In the genomic region with DNA sequence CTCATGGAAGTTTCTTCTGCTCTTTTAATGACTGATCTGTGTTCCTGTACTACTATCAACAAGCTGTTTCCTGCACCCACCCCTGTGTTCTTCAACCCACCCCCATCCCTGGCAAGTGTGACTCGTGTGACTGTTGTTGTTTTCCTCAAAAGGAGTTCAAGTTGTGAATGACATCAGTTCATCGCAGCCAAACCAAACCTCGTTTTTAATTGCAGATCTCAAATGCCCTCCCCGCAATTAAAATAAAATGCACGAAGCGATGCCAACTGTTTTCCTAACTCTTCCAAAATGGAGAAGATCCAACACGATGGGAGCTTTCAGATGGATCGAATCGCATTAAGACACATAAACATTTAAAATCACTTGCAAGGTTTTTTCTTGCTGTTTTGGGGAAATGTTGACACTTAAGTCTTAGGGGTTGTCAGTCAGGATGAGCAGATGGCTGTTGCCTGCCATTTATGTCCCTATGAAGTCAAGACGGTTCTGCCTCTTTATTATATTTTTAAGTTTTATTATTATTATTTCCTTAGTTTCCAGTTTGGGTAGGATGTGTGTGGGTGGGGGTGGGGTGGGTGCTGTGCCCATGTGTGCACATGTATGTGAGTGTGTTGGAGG, we compare ENCODE assay signal across 26 mouse cellular contexts. TPM values are rescaled to one million over a fixed set of nuclear protein-coding genes. Genes with fewer than 3 reads are reported as not detected.
A peak's percentile ranks its signal among the peaks of the same experiment; 100 is the strongest.
DNase-seq lines count a peak whose midpoint lies in the region.
"Had no signal": no experiment of that assay in that cellular context is flagged by ENCODE, and none has a peak within 500 bp of the region (broad histone marks: within the 10 kb centered on the region; RNA-seq: fewer than 3 reads in every experiment).

No protein-coding gene starts in this region.

- WGBS in heart, embryonic 10.5 days, result 79% methylated on average over 10 of the region's 10 CpGs

- peak; percentile 47 for DNase-seq in heart, embryonic 10.5 days (ENCODE audit: low spot score)
- no peak for DNase-seq in heart, postnatal 10 days
- DNase-seq in lung, postnatal 36 days, result peak; percentile 5
- no peak for DNase-seq in lung, adult 18-20 months
- DNase-seq in layer of hippocampus, adult 8-10 months (ENCODE audit: low spot score in 2 of 2), result peak; percentile 4 to 7
- no peak for DNase-seq in left cerebral cortex, postnatal 4 days
- DNase-seq in testis, postnatal 14 days (ENCODE audit: low spot score), result no peak
- DNase-seq: adrenal gland, postnatal 14 days; cerebellum, adult 2 months; cerebellum, postnatal 14 days; gastrocnemius, postnatal 14 days; heart, postnatal 36 days; kidney, adult 2 months; kidney, postnatal 36 days; liver; right cerebral cortex, adult 18-20 months; spleen, adult 18-20 months had no signal

- no peaks in the 10 kb centered on the region for H3K4me1 ChIP-seq in heart, embryonic 10.5 days
- H3K4me1 ChIP-seq: heart, embryonic 15.5 days; hindbrain, embryonic 12.5 days; intestine, embryonic 15.5 days; midbrain, embryonic 10.5 days; midbrain, embryonic 15.5 days; neural tube, embryonic 15.5 days had no signal

- no peaks in the 10 kb centered on the region for H3K27me3 ChIP-seq in heart, embryonic 10.5 days (ENCODE audit: insufficient read depth, poor library complexity, severe bottlenecking)
- H3K27me3 ChIP-seq: heart, embryonic 15.5 days; hindbrain, embryonic 12.5 days; intestine, embryonic 15.5 days; midbrain, embryonic 15.5 days; neural tube, embryonic 15.5 days had no signal

- intact Hi-C loops in heart, postnatal 10 days (cut with DNase I), result no loop called here
- intact Hi-C loops in left cerebral cortex, postnatal 4 days (cut with DNase I), result no loop called here

- H3K36me3 ChIP-seq in heart, embryonic 10.5 days, result no peaks in the 10 kb centered on the region
- H3K36me3 ChIP-seq: heart, embryonic 15.5 days; hindbrain, embryonic 12.5 days; intestine, embryonic 15.5 days; midbrain, embryonic 10.5 days; midbrain, embryonic 15.5 days; neural tube, embryonic 15.5 days had no signal

- no peaks in the 10 kb centered on the region for H3K9me3 ChIP-seq in heart, embryonic 10.5 days
- H3K9me3 ChIP-seq: heart, embryonic 15.5 days; hindbrain, embryonic 12.5 days; intestine, embryonic 15.5 days; midbrain, embryonic 10.5 days; midbrain, embryonic 15.5 days; neural tube, embryonic 15.5 days had no signal

- H3K27ac ChIP-seq in heart, embryonic 10.5 days, result no peak overlapping the region
- H3K27ac ChIP-seq: heart, embryonic 15.5 days; hindbrain, embryonic 12.5 days; hindbrain, postnatal 0 days; intestine, embryonic 15.5 days; liver, embryonic 14.5 days; midbrain, embryonic 10.5 days; midbrain, embryonic 15.5 days; neural tube, embryonic 15.5 days had no signal

- no peak overlapping the region for H3K4me3 ChIP-seq in heart, embryonic 10.5 days
- H3K4me3 ChIP-seq: erythroblast, embryonic 14.5 days; heart, embryonic 15.5 days; hindbrain, embryonic 12.5 days; intestine, embryonic 15.5 days; midbrain, embryonic 10.5 days; midbrain, embryonic 15.5 days; neural tube, embryonic 15.5 days had no signal

RNA-seq across cellular contexts. Expression of gene Suclg2, which starts 41.1 kb away (rescaled TPM):
- polyA plus RNA-seq in heart, embryonic 10.5 days (2016; fragmentation: Nextera tagmentation; extraction: Ambion mirVana), result 76.4 and 90.3 TPM in 2 replicates
- 100 to 1,000 TPM in 1 of 2 experiments, 10 to 100 TPM in 1; 98.0 to 106 TPM for total RNA-seq in heart, postnatal 10 days (2021)
- 10 to 100 TPM; 13.7 to 24.6 (median 20.3) TPM for total RNA-seq in layer of hippocampus, adult 8-10 months (2022)
- total RNA-seq in left cerebral cortex, postnatal 4 days (2021), result 10 to 100 TPM; 12.3 to 12.5 TPM

Comparison
In these comparisons a context has a peak if more than half of its experiments do, and no peak if none do; other contexts are left out.
1. DNase-seq: peak in heart, embryonic 10.5 days (single experiment), lung, postnatal 36 days (single experiment) and layer of hippocampus, adult 8-10 months (2 of 2); none in heart, postnatal 10 days (0 of 2), lung, adult 18-20 months (0 of 2), left cerebral cortex, postnatal 4 days (single experiment) and testis, postnatal 14 days (single experiment).